Mouse (Mus musculus) retina, adult 2 months (tissue): ENCODE data around the gene Usf2.
"Not testable (repeated sequence)": the region's sequence is repeated elsewhere in the genome, so short reads cannot be mapped to it uniquely, and the experiment has no call there.

Experiments
- DNase-seq: peaks from one replicate; pipeline ENCODE4 v3.0.0-alpha.2; 2012; ENCODE audit warnings: low read depth, low spot score

Usf2 gene

DNA sequence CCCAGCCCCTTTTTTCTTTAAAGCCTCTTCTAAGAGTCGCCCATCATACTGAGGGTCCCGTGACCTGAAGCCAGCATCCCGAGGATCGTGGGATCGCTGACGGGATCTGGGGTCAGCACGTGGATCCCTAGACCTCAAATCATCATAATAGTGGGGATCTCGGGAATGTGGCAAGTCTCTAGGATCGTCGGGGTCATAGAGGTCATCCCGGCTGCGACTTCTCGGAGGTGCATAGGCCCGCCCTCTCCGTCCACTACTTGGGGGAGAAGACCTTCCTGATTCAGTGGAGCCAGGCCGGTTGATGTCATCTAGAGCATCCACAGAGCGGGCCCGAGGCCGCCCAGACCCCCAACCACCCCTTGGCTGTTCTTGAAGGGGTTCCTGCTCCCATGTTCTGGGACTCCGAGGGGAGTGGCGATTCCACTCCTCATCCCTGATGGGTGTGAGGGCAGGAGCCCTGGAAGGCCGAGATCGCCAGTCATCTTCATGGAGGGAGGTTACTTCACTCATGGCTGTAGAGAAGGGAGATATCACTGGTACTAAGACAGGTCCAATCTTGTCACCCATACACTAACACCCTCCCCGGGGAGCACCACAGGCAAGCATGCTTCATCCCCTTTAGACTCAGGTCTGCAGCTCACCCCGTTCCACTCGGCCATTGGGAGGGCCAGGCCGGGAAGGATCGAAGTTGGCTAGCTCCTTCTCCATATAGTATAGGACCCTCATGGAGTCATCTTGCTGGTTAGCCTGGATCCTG, 1.7 kb upstream of the Usf2 start:
- DNase-seq: no peak

DNA sequence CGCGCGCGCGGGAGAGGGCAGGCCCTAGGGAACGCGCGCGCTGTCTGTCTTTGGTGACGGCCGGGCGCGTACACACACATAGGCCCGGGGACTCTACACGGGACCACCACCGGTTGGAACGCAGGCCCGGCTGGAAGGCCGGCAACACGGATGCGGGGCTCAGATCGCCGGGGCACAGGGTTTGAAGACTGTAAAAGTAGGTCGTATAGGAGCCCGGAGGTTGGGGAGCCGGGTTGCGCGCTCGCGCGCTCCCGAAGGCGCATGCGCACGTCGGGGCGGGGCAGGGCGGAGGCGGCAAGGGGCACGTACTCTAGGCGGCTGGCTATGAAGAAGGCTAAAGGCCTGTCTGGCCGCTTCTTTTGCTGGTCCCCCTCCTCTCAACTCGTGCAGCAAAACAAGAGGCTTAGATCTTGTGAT, 772 bp upstream of the Usf2 start:
- DNase-seq: peak; percentile 82

DNA sequence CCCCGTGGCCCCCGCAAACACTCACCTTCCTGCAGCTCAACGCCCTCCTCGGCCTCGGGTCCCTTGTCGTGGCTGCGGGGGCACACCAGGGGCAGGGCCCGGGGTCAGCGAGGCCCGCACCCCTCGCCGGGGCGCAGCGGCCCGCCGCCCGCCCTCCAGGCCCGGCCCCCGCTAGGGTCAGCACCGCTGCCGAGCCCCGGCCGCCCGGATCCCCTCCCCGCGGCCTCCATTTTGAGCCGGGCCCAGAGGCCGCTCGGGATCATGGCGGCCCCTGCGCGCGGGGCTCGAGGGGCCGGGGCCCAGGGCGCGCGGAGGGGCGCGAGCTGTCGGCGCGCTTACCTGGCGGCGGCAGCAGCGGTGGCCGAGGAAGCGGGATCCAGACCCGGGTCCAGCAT, 249 bp downstream of the Usf2 start:
- no peak for DNase-seq

DNA sequence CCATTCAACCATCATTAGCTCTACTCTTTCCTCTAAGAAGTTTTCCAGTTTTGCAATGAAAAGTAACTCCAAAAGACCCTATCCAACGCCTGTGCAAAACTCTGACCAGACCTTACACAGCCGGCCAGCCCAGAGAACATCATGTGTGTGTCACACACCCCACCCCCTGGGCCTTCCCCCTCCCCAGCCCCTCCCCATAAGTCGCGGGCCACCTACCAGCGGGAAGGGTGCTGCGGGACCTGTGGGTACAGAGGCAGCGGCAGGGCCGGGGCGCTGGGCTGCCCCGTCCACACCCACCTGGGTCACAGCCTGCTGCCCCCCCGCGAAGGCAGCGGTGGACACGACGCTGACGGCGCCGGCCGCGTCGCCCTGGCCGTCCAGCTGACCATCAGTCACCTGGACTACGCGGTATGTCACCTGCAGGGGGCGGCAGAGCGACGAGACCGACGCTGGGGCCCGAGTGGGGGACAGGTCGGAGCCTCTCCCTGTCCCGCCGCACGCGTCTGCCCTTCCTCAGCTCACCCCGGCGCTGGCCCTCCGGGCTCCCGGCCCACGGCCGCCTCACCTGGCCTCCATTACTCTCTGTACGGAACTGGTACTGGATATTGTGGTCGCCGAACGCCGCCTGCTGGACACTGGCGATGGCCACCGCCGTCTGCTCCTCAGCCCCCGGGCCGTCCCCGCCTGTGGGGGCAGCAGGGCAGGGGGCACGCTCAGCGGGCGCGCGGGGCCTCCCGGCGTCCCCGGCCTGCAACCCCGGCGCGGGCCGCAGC, 833 bp downstream of the Usf2 start:
- peak; percentile 79 for DNase-seq

DNA sequence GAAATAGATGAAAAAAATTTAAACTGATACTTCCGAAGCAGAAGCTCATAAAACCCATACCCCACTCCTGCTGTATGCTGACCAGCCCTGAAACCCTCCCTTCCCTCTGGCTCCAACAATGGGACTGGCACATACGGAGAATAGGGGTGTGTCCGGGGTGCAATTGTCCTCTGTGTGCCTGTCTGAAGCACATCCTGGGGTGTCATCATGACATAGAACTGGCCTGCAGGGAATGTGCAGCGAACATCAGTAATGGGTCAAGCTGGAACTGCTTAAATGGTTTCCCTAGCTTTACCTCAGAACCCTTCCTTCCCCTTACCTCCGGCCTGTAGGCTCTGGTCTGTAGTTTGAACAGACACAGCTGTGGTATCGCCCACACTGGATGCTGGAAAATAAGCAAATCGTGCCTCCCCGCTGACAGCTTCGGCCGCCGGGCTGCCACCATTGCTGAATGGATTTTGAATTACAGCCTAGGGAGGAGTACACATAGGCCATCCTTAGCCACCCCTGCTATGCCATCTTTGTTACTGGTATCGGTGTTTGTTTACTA, 1.6 kb downstream of the Usf2 start:
- DNase-seq: no peak

DNA sequence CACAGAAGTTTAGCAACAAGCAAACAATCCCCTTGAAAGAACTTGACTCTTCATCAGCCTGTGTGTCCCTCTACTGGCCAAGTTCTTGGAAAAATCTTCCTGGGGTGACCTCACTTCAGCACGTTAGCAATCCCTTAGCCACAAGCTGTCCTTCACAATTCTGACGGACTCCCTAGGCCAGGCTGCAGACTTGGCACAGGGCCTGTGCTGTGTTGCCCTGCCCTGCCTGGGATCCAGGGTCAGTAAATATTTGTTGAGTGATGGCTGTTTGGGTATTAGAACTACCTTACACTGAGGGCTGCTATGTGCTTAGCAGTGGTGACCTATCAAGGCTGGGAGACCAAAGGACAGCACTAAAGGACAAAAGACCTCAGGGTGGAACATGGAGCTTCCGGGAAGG, 2.6 kb downstream of the Usf2 start:
- DNase-seq: no peak

DNA sequence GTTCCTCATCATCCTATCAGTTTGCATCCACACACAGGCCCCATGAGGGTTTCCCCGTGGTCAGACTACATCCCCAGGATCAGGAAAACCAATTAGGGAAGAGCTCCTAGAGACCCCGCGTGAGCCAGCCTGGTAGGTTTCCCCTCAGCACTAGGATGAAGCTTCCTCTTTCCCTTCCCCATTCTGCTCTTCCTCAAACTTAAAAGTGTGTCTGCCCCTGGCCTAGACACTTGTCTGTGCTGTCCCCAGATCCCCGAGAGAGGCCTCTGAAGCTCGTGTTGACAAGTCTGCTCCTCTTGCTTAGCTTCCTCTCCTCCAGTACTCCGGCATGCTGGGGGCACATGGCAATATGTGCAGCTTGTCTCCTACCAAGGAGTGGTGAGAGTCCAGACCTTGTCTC, 3.1 kb downstream of the Usf2 start:
- no peak for DNase-seq

DNA sequence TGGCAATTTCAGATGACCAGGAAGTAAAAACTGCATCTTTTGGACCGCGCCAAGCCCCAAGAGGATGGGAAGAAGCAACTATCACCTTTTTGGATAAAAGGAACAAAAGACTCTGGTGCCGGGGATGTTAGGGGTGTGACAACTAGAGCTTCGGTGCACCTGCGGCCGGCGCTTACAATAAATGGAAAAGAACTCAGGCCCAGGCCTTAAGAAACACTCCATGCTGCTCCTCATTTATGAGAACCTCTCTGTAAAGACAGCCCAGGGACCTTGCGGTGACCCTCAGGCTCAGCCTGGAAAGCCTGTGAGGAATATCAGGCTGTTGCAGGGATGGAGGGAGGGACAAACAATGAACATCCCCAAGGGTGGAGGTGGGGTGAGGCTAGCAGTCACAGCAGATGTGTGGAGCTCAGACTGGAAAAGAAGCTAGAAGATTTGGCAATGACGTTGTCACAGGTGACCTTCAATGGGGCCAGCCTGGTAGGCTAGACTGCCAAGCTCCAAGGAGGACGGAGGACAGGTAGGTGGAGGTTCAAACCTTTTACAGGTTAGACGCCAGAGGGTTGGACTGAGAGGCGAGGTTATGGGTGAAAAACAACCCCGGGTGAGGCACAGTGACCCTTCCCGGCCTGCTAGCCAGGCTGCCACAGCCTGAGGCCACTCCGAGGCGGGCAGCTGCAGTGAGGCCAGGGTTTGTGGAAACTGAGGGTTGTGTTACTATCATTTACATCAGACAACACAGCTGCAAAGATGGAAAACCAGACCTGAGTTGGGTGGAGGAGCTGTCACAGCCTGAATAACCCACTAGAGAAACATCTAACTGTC, 4.0 kb downstream of the Usf2 start:
- DNase-seq: no peak

DNA sequence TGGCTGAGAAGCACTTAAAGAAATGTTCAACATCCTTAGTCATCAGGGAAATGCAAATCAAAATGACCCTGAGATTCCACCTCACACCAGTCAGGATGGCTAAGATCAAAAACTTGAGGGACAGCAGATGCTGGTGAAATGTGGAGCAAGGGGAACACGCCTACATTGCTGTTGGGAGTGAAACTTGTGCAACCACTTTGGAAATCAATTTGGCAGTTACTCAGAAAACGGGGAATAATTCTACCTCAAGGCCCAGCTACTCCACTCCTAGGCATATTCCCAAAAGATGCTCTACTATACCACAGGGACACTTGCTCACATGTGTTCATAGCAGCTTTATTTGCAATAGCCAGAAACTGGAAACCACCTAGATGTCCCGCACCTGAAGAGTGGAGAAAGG, 6.7 kb downstream of the Usf2 start:
- not testable (repeated sequence) for DNase-seq

DNA sequence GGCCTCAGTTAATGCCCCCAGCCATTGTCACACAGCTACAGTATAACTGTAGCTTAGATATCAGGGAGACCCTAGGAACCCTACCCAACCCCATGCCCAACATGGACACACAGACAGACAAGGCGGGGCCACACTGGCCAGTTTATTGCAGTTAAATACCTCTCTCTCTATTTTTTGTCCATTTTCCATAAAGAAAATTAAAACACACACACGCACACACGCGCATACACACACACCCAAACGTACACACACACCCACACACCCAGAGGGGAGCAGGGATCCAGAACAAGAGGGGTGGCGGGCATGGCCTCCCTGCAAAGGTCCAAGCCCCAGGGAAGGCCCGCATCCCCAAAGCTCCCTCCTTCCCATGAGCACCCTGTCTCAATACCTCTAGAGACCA, 10.7 kb downstream of the Usf2 start:
- DNase-seq: no peak

DNA sequence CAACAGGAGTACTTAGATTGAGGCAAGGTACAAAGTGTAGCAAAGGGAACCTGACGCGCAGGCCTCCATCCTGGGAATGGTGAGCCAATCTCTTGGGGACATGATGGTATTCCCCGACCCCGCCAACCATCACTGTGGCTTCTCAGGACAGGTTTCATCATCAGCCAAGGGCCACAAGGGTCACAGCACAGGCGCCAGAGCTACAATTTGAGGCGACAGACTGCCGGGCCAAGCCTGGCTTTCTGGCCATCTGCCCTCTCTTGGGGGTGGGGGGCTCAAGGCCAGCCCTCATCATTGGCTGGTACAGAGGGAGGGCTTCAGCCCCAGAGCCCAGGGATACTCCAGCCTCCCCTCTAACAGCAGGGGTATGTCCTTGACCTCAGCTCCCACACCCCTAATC, 11.1 kb downstream of the Usf2 start:
- not testable (repeated sequence) for DNase-seq

DNA sequence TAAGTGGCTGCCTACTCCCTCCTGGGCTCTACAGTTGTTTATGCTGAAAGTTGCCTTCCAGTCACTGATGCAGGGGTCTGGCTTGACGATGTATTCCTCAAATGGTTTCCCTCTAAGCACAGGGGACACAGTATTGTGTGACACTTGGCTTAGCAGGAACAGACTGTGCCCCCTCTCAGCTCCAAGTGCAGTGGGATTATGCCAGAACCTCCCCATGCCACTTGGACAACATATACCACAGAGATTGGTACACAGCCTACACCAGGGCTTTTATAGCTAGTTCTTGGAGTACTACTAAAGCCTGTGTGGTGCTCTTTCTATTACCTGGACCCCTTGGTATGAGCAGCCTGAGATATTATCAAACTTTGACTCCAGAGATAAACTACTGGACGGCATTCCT, 11.9 kb downstream of the Usf2 start:
- DNase-seq: not testable (repeated sequence)

DNA sequence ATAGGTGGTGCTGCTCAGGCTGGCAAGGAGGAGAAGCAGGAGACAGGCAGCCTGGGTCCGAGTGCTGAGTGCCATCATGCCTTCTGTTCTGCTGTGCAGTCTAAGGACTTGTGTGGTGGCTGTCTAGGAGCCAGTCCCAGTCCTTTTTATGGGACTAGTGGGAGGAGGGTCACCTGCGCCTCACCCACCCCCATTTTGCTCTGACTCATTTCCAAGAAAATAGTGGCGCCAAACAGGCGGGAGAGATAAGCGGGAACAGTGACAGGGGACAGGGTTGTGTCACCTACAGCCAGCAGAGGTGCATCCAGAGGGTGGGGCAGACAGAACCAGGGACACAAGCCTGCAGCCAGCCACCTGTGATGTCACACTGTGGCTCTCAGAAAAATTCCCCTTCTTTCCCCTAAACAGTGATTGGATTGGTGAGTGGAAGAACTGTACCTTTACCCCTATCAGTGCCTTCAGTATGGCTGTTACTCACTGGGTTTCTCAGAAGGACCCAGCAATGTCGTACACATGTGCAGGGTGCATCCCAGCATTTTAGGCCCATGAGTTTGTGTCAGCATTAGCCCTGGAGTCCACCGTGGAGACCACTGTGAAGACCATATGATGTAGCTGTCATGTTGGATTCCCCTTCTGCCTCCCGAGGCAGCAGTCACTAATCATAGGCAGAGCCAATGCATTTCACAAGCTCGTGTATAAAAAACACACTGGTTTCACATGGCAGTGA, 12.5 kb downstream of the Usf2 start, which contains the start of gene Hamp:
Gene Hamp (minus strand): TSS at position 124 of the 727 bp plus-strand sequence.
- no peak for DNase-seq

DNA sequence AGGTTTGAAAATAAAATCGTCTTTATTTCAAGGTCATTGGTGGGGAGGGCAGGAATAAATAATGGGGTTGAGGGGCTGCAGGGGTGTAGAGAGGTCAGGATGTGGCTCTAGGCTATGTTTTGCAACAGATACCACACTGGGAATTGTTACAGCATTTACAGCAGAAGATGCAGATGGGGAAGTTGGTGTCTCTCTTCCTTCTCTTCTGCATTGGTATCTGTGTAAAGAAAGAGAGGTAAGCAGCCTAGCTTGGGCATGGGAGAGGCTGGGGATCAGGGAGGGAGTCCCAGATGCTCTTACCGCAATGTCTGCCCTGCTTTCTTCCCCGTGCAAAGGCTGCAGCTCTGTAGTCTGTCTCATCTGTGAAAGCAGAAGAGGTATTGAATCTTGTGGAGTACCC, 14.2 kb downstream of the Usf2 start:
- DNase-seq: not testable (repeated sequence)

DNA sequence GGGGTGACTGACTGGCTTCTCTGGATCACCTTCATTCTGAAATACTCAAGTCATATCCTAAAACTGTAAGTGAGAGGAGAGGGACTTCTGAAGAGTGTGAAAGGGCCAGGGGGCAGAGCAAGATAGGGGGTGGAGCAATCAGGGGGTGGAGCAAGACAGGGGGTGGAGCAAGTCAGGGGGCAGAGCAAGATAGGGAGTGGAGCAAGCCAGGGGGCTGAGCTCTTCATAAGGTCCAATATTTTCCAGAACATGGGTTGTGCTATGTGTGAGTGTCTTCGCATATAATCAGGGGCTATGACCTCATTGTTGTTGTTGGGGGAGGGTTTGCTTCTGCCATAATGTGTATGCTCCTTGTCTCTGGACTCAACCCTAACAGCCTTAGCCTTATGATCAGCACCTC, 16.5 kb downstream of the Usf2 start:
- not testable (repeated sequence) for DNase-seq

DNA sequence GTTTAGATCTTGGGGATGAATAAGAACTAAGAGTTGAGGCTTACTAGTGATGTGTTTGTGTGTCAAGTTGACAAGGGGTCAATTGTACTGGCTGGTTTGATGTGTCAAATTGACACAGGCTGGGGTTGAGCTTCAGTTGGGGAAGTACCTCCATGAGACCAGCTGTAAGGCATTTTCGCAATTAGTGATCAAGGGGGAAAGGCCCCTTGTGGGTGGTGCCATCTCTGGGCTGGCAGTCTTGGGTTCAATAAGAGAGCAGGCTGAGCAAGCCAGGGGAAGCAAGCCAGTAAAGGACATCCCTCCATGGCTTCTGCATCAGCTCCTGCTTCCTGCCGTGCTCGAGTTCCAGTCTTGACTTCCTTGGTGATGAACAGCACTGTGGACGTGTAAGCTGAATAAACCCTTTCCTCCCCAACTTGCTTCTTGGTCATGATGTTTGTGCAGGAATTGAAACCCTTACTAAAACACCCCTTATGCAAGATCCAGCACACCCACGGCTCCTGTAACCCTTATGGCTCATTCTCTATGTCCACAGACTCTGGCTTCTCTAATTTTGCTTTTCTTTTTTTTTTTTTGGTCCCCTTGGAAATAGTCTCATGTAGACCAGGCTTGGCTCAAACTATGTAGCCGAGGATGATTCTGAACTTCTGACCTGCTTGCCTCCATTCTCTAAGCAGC, 21.0 kb downstream of the Usf2 start:
- DNase-seq: not testable (repeated sequence)

DNA sequence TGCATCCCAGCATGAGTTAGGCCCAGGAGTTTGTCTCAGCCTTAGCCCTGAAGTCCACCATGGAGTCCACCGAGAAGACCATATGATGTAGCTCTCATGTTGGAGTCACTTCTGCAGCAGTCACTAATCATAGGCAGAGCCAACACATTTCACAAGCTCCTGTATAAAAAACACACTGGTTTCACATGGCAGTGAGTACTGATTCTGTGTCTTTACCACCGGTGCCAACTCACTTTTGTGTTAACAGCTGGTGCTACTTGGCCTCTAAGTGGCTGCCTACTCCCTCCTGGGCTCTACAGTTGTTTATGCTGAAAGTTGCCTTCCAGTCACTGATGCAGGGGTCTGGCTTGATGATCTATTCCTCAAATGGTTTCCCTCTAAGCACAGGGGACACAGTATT, 32.0 kb downstream of the Usf2 start, which contains the start of gene Hamp2:
Gene Hamp2 (minus strand): TSS at position 101 of the 400 bp plus-strand sequence.
- not testable (repeated sequence) for DNase-seq

DNA sequence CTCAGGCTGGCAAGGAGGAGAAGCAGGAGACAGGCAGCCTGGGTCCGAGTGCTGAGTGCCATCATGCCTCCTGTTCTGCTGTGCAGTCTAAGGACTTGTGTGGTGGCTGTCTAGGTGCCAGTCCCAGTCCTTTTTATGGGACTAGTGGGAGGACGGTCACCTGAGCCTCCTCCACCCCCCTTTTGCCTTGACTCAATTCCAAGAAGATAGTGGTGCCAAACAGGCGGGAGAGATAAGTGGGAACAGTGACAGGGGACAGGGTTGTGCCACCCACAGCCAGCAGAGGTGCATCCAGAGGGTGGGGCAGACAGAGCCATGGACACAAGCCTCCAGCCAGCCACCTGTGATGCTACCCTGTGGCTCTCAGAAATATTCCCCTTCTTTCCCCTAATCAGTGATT, 32.5 kb downstream of the Usf2 start:
- DNase-seq: no peak

DNA sequence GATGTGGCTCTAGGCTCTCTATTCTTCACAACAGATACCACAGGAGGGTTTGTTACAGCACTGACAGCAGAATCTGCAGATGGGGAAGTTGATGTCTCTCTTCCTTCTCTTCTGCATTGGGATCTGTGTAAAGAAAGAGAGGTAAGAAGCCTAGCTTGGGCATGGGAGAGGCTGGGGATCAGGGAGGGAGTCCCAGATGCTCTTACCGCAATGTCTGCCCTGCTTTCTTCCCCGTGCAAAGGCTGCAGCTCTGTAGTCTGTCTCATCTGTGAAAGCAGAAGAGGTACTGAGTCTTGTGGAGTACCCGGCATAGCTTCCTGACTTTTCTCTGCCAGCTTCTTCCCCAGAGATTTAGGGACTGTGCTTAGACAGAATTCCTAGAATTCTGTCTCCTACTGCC, 34.1 kb downstream of the Usf2 start:
- DNase-seq: not testable (repeated sequence)

DNA sequence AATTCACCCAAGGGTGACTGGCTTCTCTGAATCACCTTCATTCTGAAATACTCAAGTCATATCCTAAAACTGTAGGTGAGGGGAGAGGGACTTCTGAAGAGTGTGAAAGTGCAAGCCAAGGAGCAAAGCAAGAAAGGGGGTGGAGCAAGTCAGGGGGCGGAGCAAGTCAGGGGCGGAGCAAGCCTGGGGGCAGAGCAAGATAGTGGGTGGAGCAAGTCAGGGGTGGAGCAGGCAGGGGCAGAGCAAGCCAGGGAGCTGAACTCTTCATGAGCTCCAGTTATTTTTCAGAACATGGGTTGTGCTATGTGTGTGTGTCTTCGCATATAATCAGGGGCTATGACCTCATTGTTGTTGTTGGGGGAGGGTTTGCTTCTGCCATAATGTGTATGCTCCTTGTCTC, 36.4 kb downstream of the Usf2 start:
- DNase-seq: no peak
